Mouse (Mus musculus) megakaryocyte-erythroid progenitor cell, adult 5 weeks (primary cell): Measurements from ENCODE around the gene Foxk2. TPM values are rescaled to one million over a fixed set of nuclear protein-coding genes. Genes with fewer than 3 reads are reported as not detected.

Experiments
- polyA plus RNA-seq: library from polyadenylated mRNA; stranded (reverse); fragments of >175 nt; gene quantifications from 2 replicates; pipeline ENCODE4 v1.2.3, GENCODE M21; 2012

Gene Foxk2
- polyA plus RNA-seq, result 25.9 and 30.6 TPM in 2 replicates

DNA sequence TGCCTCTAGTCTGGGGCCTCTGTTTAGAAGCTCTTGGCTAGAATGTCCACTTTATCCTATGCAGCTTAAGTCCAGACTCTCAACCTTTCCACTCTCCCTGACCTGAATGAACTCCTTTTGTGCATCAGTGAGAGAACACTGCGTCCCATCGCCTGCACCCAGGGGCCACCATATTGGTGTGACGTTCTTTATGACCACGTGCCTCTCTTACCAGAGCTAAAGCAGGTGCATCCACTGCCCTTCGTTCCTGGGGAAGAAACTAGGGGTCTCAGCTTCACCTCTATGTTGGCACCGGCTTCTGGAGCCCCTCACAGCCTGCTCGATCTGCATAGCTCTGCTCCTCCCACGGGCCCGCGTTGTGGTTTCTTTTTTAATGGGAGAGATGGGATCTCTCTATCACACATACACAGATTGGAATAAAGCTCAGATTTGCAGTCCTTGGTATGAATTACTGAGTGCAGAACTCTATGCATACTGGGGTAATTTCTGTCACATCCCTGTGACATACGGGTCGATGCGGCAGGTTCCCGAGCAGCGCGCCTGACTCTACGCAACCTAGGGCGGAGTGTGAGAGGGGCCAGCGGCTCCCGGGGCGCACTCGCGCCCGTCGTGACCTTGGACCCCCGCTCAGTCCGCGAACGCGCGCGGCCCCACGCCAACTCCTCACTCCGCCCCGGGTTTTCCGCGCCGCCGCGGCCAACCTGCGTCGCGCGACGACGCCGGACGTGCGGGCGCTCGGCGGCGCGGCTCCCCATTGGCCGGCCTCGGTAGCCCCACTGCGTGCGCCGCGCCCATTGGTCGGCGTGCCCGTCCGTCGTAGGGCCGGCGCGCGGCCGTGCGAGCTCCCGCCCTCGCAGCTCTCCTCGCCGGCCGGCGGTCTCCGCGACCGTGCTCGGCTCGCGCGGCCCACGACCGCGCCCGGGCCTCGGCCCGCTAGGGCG is at the start of gene Foxk2:
Foxk2 (plus strand) TSS at position 831 of the 941 bp plus-strand sequence.

DNA sequence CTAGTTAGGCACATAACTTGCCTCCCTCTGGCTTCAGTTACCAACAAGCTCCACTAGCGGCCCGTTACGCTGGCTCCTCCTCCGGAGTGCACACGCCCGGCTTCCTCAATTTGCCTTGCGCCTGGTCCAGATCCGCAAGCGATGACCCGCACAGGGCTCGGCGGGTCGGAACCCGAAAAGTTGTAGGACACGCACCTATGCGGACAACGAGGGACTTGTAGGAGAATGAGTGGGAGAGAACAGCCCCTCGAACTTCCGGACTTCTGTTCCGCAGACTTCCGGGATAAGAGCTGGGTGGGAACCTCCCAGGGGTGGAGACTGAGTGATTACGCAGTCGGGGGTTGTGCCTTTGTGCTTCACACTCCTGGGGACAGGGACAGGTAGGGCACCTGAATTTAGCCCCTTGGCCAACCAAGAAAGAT is 30.8 kb upstream of the Foxk2 start, which contains the start of gene Cybc1:
Cybc1 (minus strand) TSS at position 305 of the 422 bp plus-strand sequence.

DNA sequence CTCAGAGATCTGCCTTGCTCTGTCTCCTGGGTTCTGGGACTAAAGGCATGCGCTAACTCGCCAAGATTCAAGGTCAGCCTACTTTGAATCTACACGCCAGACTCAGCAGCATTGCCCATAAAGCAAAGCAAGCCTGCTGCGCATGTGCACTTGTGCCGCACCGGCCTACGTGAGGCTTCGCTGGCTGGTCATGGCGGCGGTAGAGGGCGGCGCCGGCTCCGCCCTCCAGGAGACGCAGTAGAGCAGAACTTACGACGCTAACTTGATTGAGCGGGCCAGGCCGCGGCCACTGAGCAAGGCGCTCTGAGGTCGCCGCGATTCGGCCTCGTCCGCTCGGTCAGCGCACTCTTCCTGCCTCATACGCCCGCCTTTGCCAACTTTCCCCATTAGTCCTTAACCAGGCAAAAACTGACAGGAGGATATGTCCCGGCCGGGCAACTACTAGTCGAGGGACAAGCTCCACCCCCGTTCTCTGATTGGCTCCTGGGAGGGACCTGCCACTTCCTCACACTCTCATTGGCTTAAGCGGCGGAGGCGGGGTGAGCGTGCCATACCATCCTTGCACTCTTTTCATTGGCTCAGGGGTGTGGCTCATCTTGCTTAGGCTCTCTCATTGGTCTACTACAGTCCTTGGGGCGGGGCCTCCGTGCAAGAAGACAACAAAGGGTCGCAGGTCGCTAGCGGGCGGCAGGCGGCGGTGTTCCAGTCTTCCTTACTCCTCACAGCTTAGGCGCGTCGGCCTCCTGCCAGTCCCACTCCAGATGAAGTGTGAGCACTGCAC is 23.0 kb upstream of the Foxk2 start, which contains the start of gene Narf:
Narf (plus strand) TSS at position 690 of the 781 bp plus-strand sequence.

DNA sequence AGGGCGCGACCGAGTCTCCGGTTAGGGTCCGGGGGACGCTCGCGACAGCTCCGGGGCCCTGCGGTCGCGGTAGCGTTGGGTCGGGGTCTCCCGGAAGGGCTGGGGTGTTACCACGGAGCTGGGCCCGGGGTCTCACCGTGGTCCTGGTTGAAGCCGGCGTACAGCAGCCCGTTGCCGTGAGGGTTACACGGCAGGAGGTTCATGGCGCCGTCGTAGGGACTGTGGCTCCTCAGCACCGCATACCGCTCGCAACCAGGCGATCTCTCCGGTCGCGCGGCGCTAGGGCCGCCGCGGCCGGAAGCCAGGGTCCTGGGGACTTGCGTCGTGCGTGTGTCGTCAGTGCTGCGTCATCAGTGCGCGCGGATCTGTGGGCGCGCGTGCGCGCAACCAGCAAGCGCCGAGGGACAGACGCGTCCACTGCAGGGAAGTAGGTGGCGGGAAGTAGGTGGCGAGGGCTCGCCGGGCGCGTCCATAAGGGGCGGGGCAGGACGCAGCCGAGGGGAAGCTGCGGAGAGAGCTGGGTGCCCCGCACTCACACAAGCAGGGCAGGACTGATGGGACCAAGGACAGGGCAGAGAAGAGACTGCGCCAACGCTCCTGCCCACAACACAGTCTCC is 94.4 kb downstream of the Foxk2 start, which contains the start of gene Wdr45b:
Wdr45b (minus strand) TSS at position 355 of the 617 bp plus-strand sequence.

Other genes with a start within 250 kb of the Foxk2 start
- 9.9 and 11.8 TPM in 2 replicates for gene Cd7, start 220.6 kb upstream of the Foxk2 start, polyA plus RNA-seq
- gene Sectm1b, start 196.4 kb upstream of the Foxk2 start, polyA plus RNA-seq, result not detected in 2 replicates
- gene Sectm1a, start 178.8 kb upstream of the Foxk2 start, polyA plus RNA-seq, result not detected in 2 replicates
- gene Tex19.2, start 141.3 kb upstream of the Foxk2 start, polyA plus RNA-seq, result not detected in 2 replicates
- gene Tex19.1, start 113.8 kb upstream of the Foxk2 start, polyA plus RNA-seq, result not detected in 2 replicates
- not detected in 2 replicates for gene Uts2r, start 99.7 kb upstream of the Foxk2 start, polyA plus RNA-seq
- 7.2 and 7.6 TPM in 2 replicates for gene Hexdc, start 55.6 kb upstream of the Foxk2 start, polyA plus RNA-seq
- gene Ogfod3, start 55.3 kb upstream of the Foxk2 start, polyA plus RNA-seq, result 14.7 and 17.2 TPM in 2 replicates
- 23.5 and 27.6 TPM in 2 replicates for gene Cybc1, start 30.7 kb upstream of the Foxk2 start, polyA plus RNA-seq
- 3.7 and 4.5 TPM in 2 replicates for gene Narf, start 22.7 kb upstream of the Foxk2 start, polyA plus RNA-seq
- 28.4 and 38.6 TPM in 2 replicates for gene Wdr45b, start 94.5 kb downstream of the Foxk2 start, polyA plus RNA-seq
- 0.88 and 1.3 TPM in 2 replicates for gene Rab40b, start 128.3 kb downstream of the Foxk2 start, polyA plus RNA-seq
- gene Fn3krp, start 161.4 kb downstream of the Foxk2 start, polyA plus RNA-seq, result 2.2 and 2.8 TPM in 2 replicates
- gene Fn3k, start 174.9 kb downstream of the Foxk2 start, polyA plus RNA-seq, result 0.12 and 0.29 TPM in 2 replicates
- 4.7 and 5.6 TPM in 2 replicates for gene Tbcd, start 192.0 kb downstream of the Foxk2 start, polyA plus RNA-seq